Mouse (Mus musculus) heart, postnatal 0 days (tissue): ENCODE measurements around the gene Wdr90. TPM values are rescaled to one million over a fixed set of nuclear protein-coding genes. Genes with fewer than 3 reads are reported as not detected.

Source experiments
- ATAC-seq: fragments of 200-750 bp; cut with Nextera tagmentation; 2 replicates; pipeline ENCODE4 v1.8.0; 2017; ENCODE audit warnings: low read depth, moderate number of reproducible peaks, moderate library complexity; ENCODE audit not compliant: insufficient read depth
- DNase-seq: peaks from one replicate; pipeline ENCODE4 v3.0.0-alpha.2; 2016; ENCODE audit warnings: low spot score
- H3K27ac ChIP-seq: fragments of 300-500 bp; sonication (generic); 2 replicates; pipeline ENCODE4 v1.5.1; 2014; ENCODE audit warnings: low read depth, mild to moderate bottlenecking
- H3K27me3 ChIP-seq: fragments of 300-500 bp; sonication (generic); 2 replicates; pipeline ENCODE4 v1.6.1; 2014; ENCODE audit warnings: low read length, mixed read lengths; ENCODE audit not compliant: control insufficient read depth, insufficient read depth
- H3K36me3 ChIP-seq: fragments of 300-500 bp; sonication (generic); replicated peaks from 2 replicates; pipeline ENCODE4 v1.6.1; 2014; ENCODE audit warnings: low read length, mixed read lengths; ENCODE audit not compliant: control insufficient read depth, insufficient read depth
- H3K4me1 ChIP-seq: fragments of 300-500 bp; sonication (generic); 2 replicates; pipeline ENCODE4 v1.6.1; 2014; ENCODE audit warnings: antibody characterized with exemption; ENCODE audit not compliant: control insufficient read depth, insufficient read depth
- H3K4me2 ChIP-seq: fragments of 300-500 bp; sonication (generic); 2 replicates; pipeline ENCODE4 v1.6.1; 2014; ENCODE audit warnings: low read depth, mild to moderate bottlenecking, low read length, moderate library complexity
- H3K4me3 ChIP-seq: fragments of 300-500 bp; sonication (generic); 2 replicates; pipeline ENCODE4 v1.5.1; 2014; ENCODE audit warnings: low read depth, low read length
- H3K9ac ChIP-seq: fragments of 300-500 bp; sonication (generic); replicated peaks from 2 replicates; pipeline ENCODE4 v1.6.1; 2014; ENCODE audit warnings: low read depth, low read length, mixed read lengths
- H3K9me3 ChIP-seq: fragments of 300-500 bp; sonication (generic); replicated peaks from 2 replicates; pipeline ENCODE4 v1.6.1; 2016; ENCODE audit warnings: low read length; ENCODE audit not compliant: control insufficient read depth
- CTCF ChIP-seq: IDR thresholded peaks from 2 replicates; pipeline ENCODE4 v1.5.1; 2016; ENCODE audit warnings: antibody characterized with exemption, control low read depth, low read depth
- EP300 ChIP-seq: IDR thresholded peaks from 2 replicates; pipeline ENCODE4 v1.6.1; 2016; ENCODE audit warnings: antibody characterized with exemption, low read depth
- WGBS: fragments of 180-500 bp; shearing (Covaris S2); extraction: QIAGEN DNeasy Blood & Tissue Kit; methylation state at CpG from one replicate; pipeline ENCODE4 v1.1.7; 2014; 5-methylcytosine and 5-hydroxymethylcytosine counted together
- polyA plus RNA-seq: library from polyadenylated mRNA; unstranded; fragments of >200 nt; fragmentation: Nextera tagmentation; extraction: Ambion mirVana; gene quantifications from 2 replicates; pipeline ENCODE4 v1.2.1, GENCODE M21; 2015
- total RNA-seq: library from RNA; depleted of rRNA; stranded (reverse); fragments of >200 nt; gene quantifications from 2 replicates; pipeline ENCODE4 v1.2.3, GENCODE M21; 2014; ENCODE audit warnings: low replicate concordance

Gene Wdr90
- total and polyA plus RNA-seq, 2 experiments from 2014 or later = 4.2 to 19.3 TPM

- ATAC-seq (no peak), DNase-seq (no peak)
- Histone ChIP-seq H3K4me2 (peak overlapping the region; percentile 95; the same call in 1 of the 2 replicates), H3K4me3 (no peak overlapping the region), H3K27ac (peak overlapping the region; percentile 77), H3K9ac (0 out of 2 replicates have a peak overlapping the region, but pooled peaks have one; percentile 57), H3K9me3 (no peaks in the 10 kb centered on the region), H3K36me3 (peaks cover 38% of the 10 kb centered on the region), H3K4me1 (peaks cover 43% of the 10 kb centered on the region), H3K27me3 (no peaks in the 10 kb centered on the region)
- TF ChIP-seq CTCF = no peak
- TF ChIP-seq EP300 = no peak
- WGBS = 92% methylated on average over 16 of the region's 16 CpGs
These were observed 25.5 kb downstream of the Wdr90 start for GRCm38 (mm10) chr17:25835816-25836215.

GRCm38 (mm10) chr17:25835301-25835700 is 26.0 kb downstream of the Wdr90 start:
- H3K36me3 ChIP-seq = peaks cover 38% of the 10 kb centered on the region
- H3K9me3 ChIP-seq = no peaks in the 10 kb centered on the region
- no peak overlapping the region for H3K27ac ChIP-seq
- no peaks in the 10 kb centered on the region for H3K27me3 ChIP-seq
- WGBS = 95% methylated on average over 7 of the region's 7 CpGs
- peak overlapping the region; percentile 95; the same call in 1 of the 2 replicates for H3K4me2 ChIP-seq
- H3K4me1 ChIP-seq = peaks cover 43% of the 10 kb centered on the region
- H3K4me3 ChIP-seq = no peak overlapping the region
- H3K9ac ChIP-seq = no peak overlapping the region
- TF ChIP-seq EP300 (no peak), CTCF (no peak)
- DNase-seq = no peak
- ATAC-seq = no peak

- 76% methylated on average over 12 of the region's 12 CpGs for WGBS
- DNase-seq = no peak
- no peak for ATAC-seq
- Histone ChIP-seq H3K27me3 (no peaks in the 10 kb centered on the region), H3K27ac (peak overlapping the region; percentile 99), H3K4me2 (peak overlapping the region; percentile 95), H3K4me1 (peaks cover 45% of the 10 kb centered on the region), H3K9ac (peak overlapping the region; percentile 79), H3K9me3 (no peaks in the 10 kb centered on the region), H3K36me3 (peaks cover 35% of the 10 kb centered on the region), H3K4me3 (peak overlapping the region; percentile 77)
- TF ChIP-seq CTCF = no peak
- no peak for TF ChIP-seq EP300
These were observed 26.6 kb downstream of the Wdr90 start for GRCm38 (mm10) chr17:25834595-25835222.

- DNase-seq = no peak
- Histone ChIP-seq H3K4me2 (peak overlapping the region; percentile 95), H3K27me3 (no peaks in the 10 kb centered on the region), H3K27ac (peak overlapping the region; percentile 99), H3K36me3 (peaks cover 29% of the 10 kb centered on the region), H3K9ac (peak overlapping the region; percentile 79), H3K9me3 (no peaks in the 10 kb centered on the region), H3K4me1 (peaks cover 51% of the 10 kb centered on the region), H3K4me3 (peak overlapping the region; percentile 77)
- TF ChIP-seq EP300 = no peak
- TF ChIP-seq CTCF = no peak
- no peak for ATAC-seq
- 6% methylated on average over 6 of the region's 6 CpGs for WGBS
These were observed 27.2 kb downstream of the Wdr90 start for GRCm38 (mm10) chr17:25833961-25834594.

GRCm38 (mm10) chr17:25833291-25833663 is 28.0 kb downstream of the Wdr90 start, which contains the start of gene Stub1:
Gene Stub1 (minus strand): TSS chr17:25833404.
- Histone ChIP-seq H3K27ac (peak within 1 kb of the TSS; percentile 99), H3K9me3 (no peaks in the 10 kb centered on the region), H3K9ac (peak within 1 kb of the TSS; percentile 79), H3K36me3 (peaks cover 22% of the 10 kb centered on the region), H3K27me3 (no peaks in the 10 kb centered on the region), H3K4me1 (peaks cover 55% of the 10 kb centered on the region), H3K4me3 (peak within 1 kb of the TSS; percentile 77), H3K4me2 (peak within 1 kb of the TSS; percentile 95)
- WGBS = under 1% methylated on average over 24 of the region's 24 CpGs
- DNase-seq = peak; percentile 96
- ATAC-seq = peak; percentile 78
- TF ChIP-seq CTCF (no peak), EP300 (peak; percentile 15; the same call in 1 of the 2 replicates)
